Mouse (Mus musculus): ENCODE measurements at regions not wholly inside any gene's neighbourhood (a gene's known extent, or its start where the extent isn't known, plus 50 kb on each side); places are given as distances from the start of the nearest gene placed in this dataset.

GRCm38 (mm10) chr10:66787812-66788211 lies 308.1 kb upstream of the Jmjd1c start:
- DNase-seq (ENCODE audit: low spot score in 2 of 2) = no peak

GRCm38 (mm10) chr10:66796296-66796695 lies 299.6 kb upstream of the Jmjd1c start:
- DNase-seq (ENCODE audit: low spot score in 2 of 2) = no peak

GRCm38 (mm10) chr10:66802691-66803090 lies 293.2 kb upstream of the Jmjd1c start:
- DNase-seq (ENCODE audit: low spot score in 2 of 2) = no peak

- DNase-seq (ENCODE audit: low spot score in 2 of 2) = peak; percentile 59 to 68
These were observed 288.5 kb upstream of the Jmjd1c start for GRCm38 (mm10) chr10:66807261-66807968.

- DNase-seq (ENCODE audit: low spot score in 2 of 2) = no peak
These were observed 283.2 kb upstream of the Jmjd1c start for GRCm38 (mm10) chr10:66812515-66813260.

GRCm38 (mm10) chr10:66813850-66814564 lies 281.9 kb upstream of the Jmjd1c start:
- no peak for DNase-seq (ENCODE audit: low spot score in 2 of 2)

GRCm38 (mm10) chr10:66814565-66815201 lies 281.2 kb upstream of the Jmjd1c start:
- DNase-seq (ENCODE audit: low spot score in 2 of 2) = peak; percentile 84 to 85

GRCm38 (mm10) chr10:66815951-66816350 lies 280.0 kb upstream of the Jmjd1c start:
- no peak for DNase-seq (ENCODE audit: low spot score in 2 of 2)

- no peak for DNase-seq (ENCODE audit: low spot score in 2 of 2)
These were observed 279.1 kb upstream of the Jmjd1c start for GRCm38 (mm10) chr10:66816776-66817175.

GRCm38 (mm10) chr10:66817876-66818275 lies 278.0 kb upstream of the Jmjd1c start:
- DNase-seq (ENCODE audit: low spot score in 2 of 2) = no peak

- DNase-seq (ENCODE audit: low spot score in 2 of 2) = no peak
These were observed 276.4 kb upstream of the Jmjd1c start for GRCm38 (mm10) chr10:66819517-66819916.

- no peak for DNase-seq (ENCODE audit: low spot score in 2 of 2)
These were observed 270.2 kb upstream of the Jmjd1c start for GRCm38 (mm10) chr10:66825737-66826136.

GRCm38 (mm10) chr10:66826327-66826726 lies 269.6 kb upstream of the Jmjd1c start:
- no peak for DNase-seq (ENCODE audit: low spot score in 2 of 2)

GRCm38 (mm10) chr10:66834974-66835373 lies 261.0 kb upstream of the Jmjd1c start:
- DNase-seq (ENCODE audit: low spot score in 2 of 2) = no peak

GRCm38 (mm10) chr10:66839058-66839457 lies 256.9 kb upstream of the Jmjd1c start:
- DNase-seq (ENCODE audit: low spot score in 2 of 2) = no peak

GRCm38 (mm10) chr10:66843258-66843657 lies 252.7 kb upstream of the Jmjd1c start:
- DNase-seq (ENCODE audit: low spot score in 2 of 2) = no peak

GRCm38 (mm10) chr10:66848778-66849177 lies 247.1 kb upstream of the Jmjd1c start:
- no peak for DNase-seq (ENCODE audit: low spot score in 2 of 2)

GRCm38 (mm10) chr10:66849681-66850080 lies 246.2 kb upstream of the Jmjd1c start:
- no peak for DNase-seq (ENCODE audit: low spot score in 2 of 2)

- DNase-seq (ENCODE audit: low spot score in 2 of 2) = no peak
These were observed 244.9 kb upstream of the Jmjd1c start for GRCm38 (mm10) chr10:66850972-66851478.

- no peak for DNase-seq (ENCODE audit: low spot score in 2 of 2)
These were observed 244.1 kb upstream of the Jmjd1c start for GRCm38 (mm10) chr10:66851841-66852240.

- no peak for DNase-seq (ENCODE audit: low spot score in 2 of 2)
These were observed 243.2 kb upstream of the Jmjd1c start for GRCm38 (mm10) chr10:66852708-66853107.

Data from layer of hippocampus, postnatal 14 days (tissue).